Mouse (Mus musculus) olfactory bulb, adult 2 months (tissue): ENCODE data around the gene Eif2s3x.

ENCODE experiments used
- CTCF ChIP-seq: fragments of 200-500 bp; IDR thresholded peaks from 2 replicates; pipeline ENCODE4 v1.5.1; 2012; ENCODE audit warnings: low read depth, mild to moderate bottlenecking, low read length, moderate library complexity; ENCODE audit not compliant: insufficient read depth
- POLR2A ChIP-seq: fragments of 200-500 bp; IDR thresholded peaks from 2 replicates; pipeline ENCODE4 v1.6.1; 2012; ENCODE audit warnings: mild to moderate bottlenecking, low read depth, low read length, moderate library complexity; ENCODE audit not compliant: insufficient read depth

DNA sequence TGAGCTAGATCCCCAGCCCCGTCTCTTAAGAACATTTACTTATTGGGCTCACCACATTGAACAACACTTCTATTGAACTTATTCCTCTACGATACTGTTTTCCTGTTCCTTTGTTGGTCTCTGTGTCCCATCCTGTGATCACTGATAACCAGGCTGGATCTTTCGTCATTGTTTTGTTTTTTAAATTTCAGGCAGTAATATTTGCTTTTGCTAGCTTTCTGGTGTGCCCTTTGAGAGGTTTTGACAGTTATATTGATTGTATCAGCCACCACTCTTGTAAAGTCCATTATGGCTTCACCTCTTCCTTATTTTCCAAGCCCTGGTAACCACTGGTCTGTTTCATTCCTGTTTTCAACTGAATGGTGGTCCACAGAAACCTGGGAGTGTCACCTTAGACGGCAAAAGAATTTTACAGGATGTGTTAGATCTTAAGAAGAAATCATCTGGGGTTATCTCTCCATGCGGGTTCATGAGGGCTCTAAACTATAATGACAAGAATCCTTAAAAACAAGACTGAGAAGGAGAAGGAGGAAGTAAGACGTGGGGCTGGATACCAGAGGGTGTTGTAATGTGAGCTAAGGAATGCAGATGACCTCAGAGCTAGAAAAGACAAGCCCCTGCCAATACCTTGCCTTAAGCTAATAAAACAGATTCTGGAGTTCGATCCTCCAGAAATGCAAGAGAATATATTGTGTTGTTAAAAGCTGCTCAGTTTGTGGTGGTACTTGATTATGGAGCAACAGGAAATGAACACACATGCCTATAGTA is 70.5 kb downstream of the Eif2s3x start:
- TF ChIP-seq CTCF (no peak), POLR2A (no peak)
